Mouse (Mus musculus): Measurements from ENCODE around the gene Ikbkg.

Gene Ikbkg

DNA sequence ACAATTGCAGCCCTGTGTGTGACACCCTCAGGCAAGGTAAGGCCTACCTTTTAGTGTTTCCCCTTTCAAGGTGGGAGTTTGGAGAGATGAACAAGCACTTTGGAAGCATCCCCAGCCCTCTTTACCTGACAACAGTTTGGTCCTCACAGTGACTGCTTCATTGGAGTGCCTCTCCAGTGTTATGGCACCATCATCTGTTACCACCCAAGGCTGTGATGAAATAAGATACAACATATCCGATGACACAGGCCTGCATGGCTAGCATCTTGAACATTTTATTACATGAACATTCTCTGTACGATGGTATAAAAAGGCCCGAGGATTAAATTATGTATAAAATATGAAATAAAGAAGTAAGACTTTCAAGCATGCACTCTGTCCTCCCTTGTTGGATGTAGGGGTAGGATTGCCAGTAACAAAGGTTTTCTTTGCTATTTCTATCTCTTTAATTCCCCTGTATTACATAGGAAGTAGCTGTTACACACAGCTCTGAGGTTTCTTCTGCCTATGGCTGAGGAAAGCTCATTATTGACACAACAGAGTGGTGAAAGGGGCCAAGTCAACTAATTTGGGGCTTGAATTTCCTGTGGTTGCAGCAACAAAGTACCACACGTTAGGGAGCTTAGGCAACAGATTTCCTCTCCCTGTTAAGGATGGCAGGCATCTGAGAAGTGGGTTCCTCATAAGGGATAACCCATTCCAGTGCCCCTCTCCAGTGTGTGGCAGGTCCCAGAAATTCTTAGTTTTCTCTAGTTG lies 58.2 kb downstream of the Ikbkg start:
- DNase-seq (ENCODE audit: low spot score): no peak

DNA sequence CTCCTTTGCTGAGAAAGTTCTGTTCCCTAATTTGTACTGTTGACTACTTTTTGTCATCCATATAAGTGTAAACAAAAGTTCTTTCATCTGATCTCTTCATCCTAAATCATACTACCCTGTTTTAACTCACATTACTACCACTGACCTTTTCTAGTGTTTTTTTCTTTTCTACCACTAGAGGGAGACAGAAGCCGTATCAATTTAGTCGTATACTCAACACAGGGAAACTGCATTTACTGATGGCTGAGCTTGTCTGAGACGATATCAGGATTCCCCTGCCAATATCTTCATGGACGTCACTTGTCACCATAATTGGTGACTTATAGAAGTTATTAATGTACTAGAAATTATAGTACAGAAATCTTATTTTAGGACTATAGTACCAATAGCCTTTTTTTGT lies 59.7 kb downstream of the Ikbkg start:
- no peak for DNase-seq (ENCODE audit: low spot score)

DNA sequence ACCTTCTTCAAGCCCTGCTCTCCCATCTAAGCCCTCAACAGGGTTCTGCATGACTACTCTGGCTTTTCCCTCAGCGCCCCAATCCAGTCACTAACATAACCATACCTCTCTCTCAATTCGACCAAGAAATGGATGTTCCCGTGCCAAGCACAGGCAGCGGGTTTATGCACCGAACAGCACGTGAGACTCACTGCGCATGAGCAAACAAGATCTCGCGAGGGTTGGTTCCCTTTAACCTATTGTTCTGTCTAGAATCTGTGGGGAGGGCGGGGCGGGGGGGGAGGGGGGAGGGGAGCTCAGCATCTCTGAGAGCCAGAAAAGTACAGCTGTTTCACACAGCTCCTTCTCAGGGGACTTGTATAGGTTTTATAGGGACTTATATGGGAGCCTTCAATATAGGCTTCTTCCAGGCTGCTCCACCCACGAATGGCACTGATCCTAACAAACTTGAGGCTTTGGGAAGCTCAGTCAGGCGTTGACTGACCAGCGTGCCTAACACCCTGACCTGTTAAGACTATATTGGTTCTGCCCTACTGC lies 88.3 kb downstream of the Ikbkg start, which contains the start of gene Gm6880:
Gene Gm6880, minus strand, starts transcription at position 51 of the 537 bp plus-strand sequence.
- peak; percentile 30 for DNase-seq (ENCODE audit: low spot score)

DNA sequence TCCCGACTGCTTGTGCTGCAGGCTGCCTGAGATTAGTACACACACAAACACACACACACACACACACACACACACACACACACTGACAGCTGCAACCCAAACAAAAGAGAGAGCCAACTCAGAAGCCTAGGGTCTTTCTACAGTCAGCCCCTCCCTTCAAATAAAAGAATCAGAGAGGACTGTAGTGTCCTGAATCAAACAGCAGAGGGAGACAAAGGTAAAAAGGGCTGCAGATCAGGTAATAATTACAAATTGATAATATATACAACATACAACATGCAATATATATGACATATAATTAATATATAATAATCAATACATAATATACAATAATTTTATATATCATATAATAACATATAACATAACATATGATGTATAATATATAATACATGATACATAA lies 104.0 kb downstream of the Ikbkg start:
- DNase-seq (ENCODE audit: low spot score): no peak
